ENCODE assay signal across 19 mouse cellular contexts in genomic region chr3:108062648-108063047, GRCm38 (mm10). TPM values are rescaled to one million over a fixed set of nuclear protein-coding genes. Genes with fewer than 3 reads are reported as not detected.
"Had no signal": no experiment of that assay in that cellular context is flagged by ENCODE, and none has a peak within 500 bp of the region (broad histone marks: within the 10 kb centered on the region; RNA-seq: fewer than 3 reads in every experiment).

No protein-coding gene starts in this region.

- H3K9me3 ChIP-seq: kidney, embryonic 15.5 days; liver, embryonic 13.5 days had no signal

- DNase-seq: kidney, adult 8-10 months; kidney, postnatal 10 days; kidney, postnatal 36 days; layer of hippocampus, postnatal 36 days; liver, embryonic 13.5 days; lung, adult 2 months; lung, postnatal 14 days; midbrain, embryonic 14.5 days; right cerebral cortex, postnatal 25 days; spleen, adult 18-20 months; thymus, postnatal 25 days had no signal

- H3K4me2 ChIP-seq: kidney, embryonic 15.5 days; liver, embryonic 13.5 days; midbrain, embryonic 11.5 days had no signal

- H3K27me3 ChIP-seq: kidney, embryonic 15.5 days; liver, embryonic 13.5 days had no signal

- H3K4me3 ChIP-seq: kidney, embryonic 15.5 days; left cerebral cortex, adult 2 months; liver, embryonic 13.5 days had no signal

- H3K27ac ChIP-seq: kidney, embryonic 15.5 days; left cerebral cortex, adult 2 months; liver, embryonic 13.5 days had no signal

- H3K36me3 ChIP-seq: kidney, embryonic 15.5 days; liver, embryonic 13.5 days had no signal

- H3K9ac ChIP-seq: kidney, embryonic 15.5 days; liver, embryonic 13.5 days had no signal

RNA-seq across cellular contexts. Expression of gene Gnat2, which starts 29.9 kb away (rescaled TPM):
- total RNA-seq: layer of hippocampus, postnatal 10 days; layer of hippocampus, postnatal 36 days; left cerebral cortex, adult 2 months; left cerebral cortex, postnatal 10 days; left cerebral cortex, postnatal 36 days; megakaryocyte-erythroid progenitor cell, adult 5-6 weeks; midbrain, postnatal 0 days had no signal
- polyA plus RNA-seq: lung, adult 2 months had no signal
